Mouse (Mus musculus): Measurements from ENCODE around the gene Rbm19.

GRCm38 (mm10) chr5:120174317-120174716, 58.1 kb downstream of the Rbm19 start:
- no peak for TF ChIP-seq POLR2A (IDR thresholded peaks at IDR 0.05; ENCODE audit: low read depth, low read length)
- TF ChIP-seq CTCF (IDR thresholded peaks at IDR 0.05; ENCODE audit: borderline replicate concordance, insufficient read depth, low read length): no peak

Data from embryonic fibroblast, embryonic 13.5 days (primary cell).